Mouse (Mus musculus) bone marrow macrophage, adult 2 months (primary cell): ENCODE data around the gene Vmn1r219.
"Not testable (repeated sequence)": the region's sequence is repeated elsewhere in the genome, so short reads cannot be mapped to it uniquely, and the experiment has no call there.

Source experiments
- CTCF ChIP-seq: IDR thresholded peaks from 2 replicates; pipeline ENCODE4 v1.5.1; 2012; ENCODE audit warnings: low read depth, mild to moderate bottlenecking, low read length, moderate library complexity
- POLR2A ChIP-seq: IDR thresholded peaks from 2 replicates; pipeline ENCODE4 v1.6.1; 2012; ENCODE audit warnings: mild to moderate bottlenecking, low read depth, low read length, borderline replicate concordance

- not testable (repeated sequence) for TF ChIP-seq CTCF, POLR2A
These were observed 54.7 kb downstream of the Vmn1r219 start, which contains the start of gene Vmn1r221 for GRCm38 (mm10) chr13:23213827-23214226.
